Mouse (Mus musculus): ENCODE measurements at regions not wholly inside any gene's neighbourhood (a gene's known extent, or its start where the extent isn't known, plus 50 kb on each side); places are given as distances from the start of the nearest gene placed in this dataset.

GRCm38 (mm10) chr4:127750781-127751180 is 220.0 kb downstream of the CK137956 start:
- TF ChIP-seq EP300 (IDR thresholded peaks at IDR 0.05) = no peak
- TF ChIP-seq CTCF (IDR thresholded peaks at IDR 0.05) = no peak

Measured in lung, postnatal 0 days (tissue).